Mouse (Mus musculus): ENCODE data around the gene Fam161b. TPM values are rescaled to one million over a fixed set of nuclear protein-coding genes. Genes with fewer than 3 reads are reported as not detected.

Fam161b gene
- polyA plus RNA-seq, 1 experiment, result 10.9 TPM

DNA sequence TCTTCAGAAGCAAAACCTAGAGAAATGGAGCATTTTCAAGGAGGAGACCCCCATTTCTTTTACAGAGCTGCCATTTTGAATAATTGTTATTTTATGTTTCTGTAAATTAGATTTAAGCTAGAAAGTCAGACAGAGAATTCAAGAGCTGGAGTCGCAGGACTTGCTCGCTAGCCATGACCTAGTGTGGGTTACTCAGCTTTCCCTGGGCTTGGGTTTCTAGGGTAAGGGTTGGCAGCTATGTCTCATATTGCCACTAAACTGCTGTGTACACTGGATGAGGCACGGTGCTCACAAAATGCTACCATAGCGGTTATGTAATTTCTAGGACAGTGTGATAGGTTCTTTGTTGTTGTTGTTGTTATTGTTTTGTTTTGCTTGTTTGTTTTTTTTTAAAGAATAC, 31.0 kb upstream of the Fam161b start:
- WGBS, result 99% methylated on average over 4 of the region's 4 CpGs
- TF ChIP-seq CTCF (IDR thresholded peaks at IDR 0.05; ENCODE audit: borderline replicate concordance, insufficient read depth, low read depth, low read length) (no peak), POLR2A (IDR thresholded peaks at IDR 0.05; ENCODE audit: borderline replicate concordance, insufficient read depth, low read length) (no peak)
- no peak for DNase-seq

DNA sequence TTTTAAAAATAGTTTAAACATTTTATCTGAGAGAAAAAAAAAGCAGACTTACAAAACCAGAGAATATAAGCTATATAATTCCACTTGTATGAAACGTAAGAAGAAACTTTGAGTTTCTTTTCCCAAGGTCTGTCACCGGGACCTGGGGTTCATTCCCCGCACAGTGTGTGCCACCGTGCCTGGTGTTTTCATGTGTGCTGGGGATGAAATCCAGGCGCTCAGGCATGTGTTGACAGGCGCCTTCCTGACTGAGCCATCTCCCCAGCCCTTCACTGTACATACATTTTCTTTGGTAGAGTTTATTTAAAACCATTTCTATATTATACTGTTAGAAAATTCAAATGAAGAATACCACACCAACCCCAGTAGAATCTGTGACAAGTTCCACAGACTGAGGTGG, 28.7 kb upstream of the Fam161b start:
- no peak for TF ChIP-seq CTCF (IDR thresholded peaks at IDR 0.05; ENCODE audit: borderline replicate concordance, insufficient read depth, low read depth, low read length)
- TF ChIP-seq POLR2A (IDR thresholded peaks at IDR 0.05; ENCODE audit: borderline replicate concordance, insufficient read depth, low read length), result no peak
- Histone ChIP-seq H3K4me3 (replicated peaks; ENCODE audit: insufficient read depth, low read depth, low read length) (no peak overlapping the region), H3K27me3 (ENCODE audit: control insufficient read depth, insufficient read depth, low read length) (no peaks in the 10 kb centered on the region), H3K4me1 (ENCODE audit: control insufficient read depth, insufficient read depth, low read length) (no peaks in the 10 kb centered on the region), H3K27ac (ENCODE audit: insufficient read depth, low read length) (no peak overlapping the region)
- DNase-seq, result no peak
- 92% methylated on average over 6 of the region's 6 CpGs for whole genome bisulfite sequencing

More for the DNA sequence above, 31.0 kb upstream of the Fam161b start:
- H3K27ac ChIP-seq (ENCODE audit: insufficient read depth, low read length), result no peak overlapping the region
- H3K4me1 ChIP-seq (ENCODE audit: control insufficient read depth, insufficient read depth, low read length), result no peaks in the 10 kb centered on the region
- no peaks in the 10 kb centered on the region for H3K27me3 ChIP-seq (ENCODE audit: control insufficient read depth, insufficient read depth, low read length)
- H3K4me3 ChIP-seq (replicated peaks; ENCODE audit: insufficient read depth, low read depth, low read length), result no peak overlapping the region

DNA sequence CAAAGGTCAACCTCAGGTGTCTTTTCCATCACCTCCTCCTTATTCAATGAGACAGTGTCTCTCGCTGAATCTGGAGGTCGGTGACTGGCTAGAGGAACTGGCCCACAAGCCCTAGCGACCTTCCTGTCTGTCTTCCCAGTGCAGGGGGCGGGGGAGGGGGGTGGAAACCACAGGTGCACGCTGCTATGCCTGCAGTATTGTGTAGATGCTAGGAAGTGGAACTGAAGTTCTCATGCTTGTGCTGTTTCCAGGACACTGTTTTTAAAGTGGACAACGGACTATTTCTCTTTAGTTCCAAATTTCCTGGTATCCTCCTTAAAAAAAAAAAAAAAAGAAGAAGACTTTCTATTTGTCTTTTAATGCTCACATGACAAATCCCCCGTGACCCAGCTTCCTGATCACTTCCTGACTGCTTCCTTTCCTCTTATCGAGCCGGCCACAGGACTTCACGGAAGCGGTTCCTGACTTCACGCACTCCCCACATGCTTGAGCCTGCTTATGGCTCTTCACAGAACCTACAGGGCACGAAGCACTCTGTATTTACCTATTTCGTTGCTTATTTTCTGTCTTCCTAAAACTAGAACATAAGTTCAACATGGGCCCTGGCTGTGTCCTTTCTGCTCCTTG, 27.3 kb upstream of the Fam161b start:
- Histone ChIP-seq H3K4me3 (replicated peaks; ENCODE audit: insufficient read depth, low read depth, low read length) (no peak overlapping the region), H3K27ac (ENCODE audit: insufficient read depth, low read length) (no peak overlapping the region), H3K4me1 (ENCODE audit: control insufficient read depth, insufficient read depth, low read length) (no peaks in the 10 kb centered on the region), H3K27me3 (ENCODE audit: control insufficient read depth, insufficient read depth, low read length) (no peaks in the 10 kb centered on the region)
- 76% methylated on average over 14 of the region's 14 CpGs for WGBS
- DNase-seq, result no peak
- TF ChIP-seq CTCF (IDR thresholded peaks at IDR 0.05; ENCODE audit: borderline replicate concordance, insufficient read depth, low read depth, low read length) (no peak), POLR2A (IDR thresholded peaks at IDR 0.05; ENCODE audit: borderline replicate concordance, insufficient read depth, low read length) (no peak)

GRCm38 (mm10) chr12:84388097-84388496, 26.5 kb upstream of the Fam161b start:
- Histone ChIP-seq H3K4me1 (ENCODE audit: control insufficient read depth, insufficient read depth, low read length) (no peaks in the 10 kb centered on the region), H3K4me3 (replicated peaks; ENCODE audit: insufficient read depth, low read depth, low read length) (no peak overlapping the region), H3K27ac (ENCODE audit: insufficient read depth, low read length) (no peak overlapping the region), H3K27me3 (ENCODE audit: control insufficient read depth, insufficient read depth, low read length) (no peaks in the 10 kb centered on the region)
- TF ChIP-seq POLR2A (IDR thresholded peaks at IDR 0.05; ENCODE audit: borderline replicate concordance, insufficient read depth, low read length), result no peak
- TF ChIP-seq CTCF (IDR thresholded peaks at IDR 0.05; ENCODE audit: borderline replicate concordance, insufficient read depth, low read depth, low read length), result no peak
- DNase-seq, result no peak
- 72% methylated on average over 8 of the region's 8 CpGs for WGBS

GRCm38 (mm10) chr12:84385408-84385807, 23.8 kb upstream of the Fam161b start:
- 95% methylated on average over 4 of the region's 4 CpGs for WGBS
- TF ChIP-seq CTCF (IDR thresholded peaks at IDR 0.05; ENCODE audit: borderline replicate concordance, insufficient read depth, low read depth, low read length) (no peak), POLR2A (IDR thresholded peaks at IDR 0.05; ENCODE audit: borderline replicate concordance, insufficient read depth, low read length) (no peak)

DNA sequence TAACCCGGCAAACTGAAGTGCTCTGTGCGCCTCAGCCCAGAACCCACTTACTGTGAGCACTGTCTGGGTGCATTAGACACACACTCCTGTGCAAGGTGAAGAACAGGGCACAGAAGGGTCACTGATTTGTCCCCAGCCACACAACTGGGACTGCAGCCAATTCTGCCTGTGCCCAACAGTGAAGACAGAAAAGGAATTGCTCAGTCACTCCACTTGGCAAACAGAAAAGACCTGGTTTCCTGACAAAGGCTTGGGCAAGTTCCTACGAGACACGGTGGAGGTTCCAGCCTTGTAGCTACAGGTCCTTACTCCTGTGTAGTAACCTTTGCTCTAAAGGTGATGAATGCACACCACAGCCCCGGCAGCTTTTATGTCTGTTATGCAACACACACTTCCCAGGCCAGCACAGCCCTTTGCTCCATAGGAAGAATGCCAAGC, 23.0 kb upstream of the Fam161b start:
- 38% methylated on average over 5 of the region's 5 CpGs for WGBS
- DNase-seq, result no peak
- H3K4me1 ChIP-seq (ENCODE audit: control insufficient read depth, insufficient read depth, low read length), result no peaks in the 10 kb centered on the region
- no peak for TF ChIP-seq POLR2A (IDR thresholded peaks at IDR 0.05; ENCODE audit: borderline replicate concordance, insufficient read depth, low read length)
- no peak for TF ChIP-seq CTCF (IDR thresholded peaks at IDR 0.05; ENCODE audit: borderline replicate concordance, insufficient read depth, low read depth, low read length)
- H3K27me3 ChIP-seq (ENCODE audit: control insufficient read depth, insufficient read depth, low read length), result no peaks in the 10 kb centered on the region
- H3K4me3 ChIP-seq (replicated peaks; ENCODE audit: insufficient read depth, low read depth, low read length), result no peak overlapping the region
- no peak overlapping the region for H3K27ac ChIP-seq (ENCODE audit: insufficient read depth, low read length)

More at GRCm38 (mm10) chr12:84385408-84385807, 23.8 kb upstream of the Fam161b start:
- Histone ChIP-seq H3K4me3 (replicated peaks; ENCODE audit: insufficient read depth, low read depth, low read length) (no peak overlapping the region), H3K27me3 (ENCODE audit: control insufficient read depth, insufficient read depth, low read length) (no peaks in the 10 kb centered on the region), H3K27ac (ENCODE audit: insufficient read depth, low read length) (no peak overlapping the region), H3K4me1 (ENCODE audit: control insufficient read depth, insufficient read depth, low read length) (no peaks in the 10 kb centered on the region)
- no peak for DNase-seq

DNA sequence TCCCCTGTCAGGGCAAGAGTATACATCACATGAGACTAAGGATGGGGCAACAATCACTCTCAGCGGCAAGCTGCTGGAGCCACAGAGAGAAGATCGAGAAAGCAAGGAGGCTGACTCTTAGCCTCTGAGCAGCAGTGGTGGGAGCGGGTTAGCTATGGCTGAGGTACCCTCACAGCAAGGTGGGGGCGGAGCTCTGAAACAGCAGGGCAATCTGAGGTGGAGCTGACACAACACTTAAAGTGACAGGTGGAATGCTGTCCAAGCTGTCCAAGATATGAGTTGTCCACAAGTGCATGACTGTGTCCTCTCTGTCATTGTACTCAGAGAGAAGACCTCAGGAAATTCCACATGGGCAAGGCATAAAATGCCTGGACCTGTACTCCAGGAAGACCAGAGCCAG, 20.7 kb upstream of the Fam161b start:
- TF ChIP-seq CTCF (IDR thresholded peaks at IDR 0.05; ENCODE audit: borderline replicate concordance, insufficient read depth, low read depth, low read length), result no peak
- no peak for TF ChIP-seq POLR2A (IDR thresholded peaks at IDR 0.05; ENCODE audit: borderline replicate concordance, insufficient read depth, low read length)
- 91% methylated on average over 4 of the region's 4 CpGs for WGBS

DNA sequence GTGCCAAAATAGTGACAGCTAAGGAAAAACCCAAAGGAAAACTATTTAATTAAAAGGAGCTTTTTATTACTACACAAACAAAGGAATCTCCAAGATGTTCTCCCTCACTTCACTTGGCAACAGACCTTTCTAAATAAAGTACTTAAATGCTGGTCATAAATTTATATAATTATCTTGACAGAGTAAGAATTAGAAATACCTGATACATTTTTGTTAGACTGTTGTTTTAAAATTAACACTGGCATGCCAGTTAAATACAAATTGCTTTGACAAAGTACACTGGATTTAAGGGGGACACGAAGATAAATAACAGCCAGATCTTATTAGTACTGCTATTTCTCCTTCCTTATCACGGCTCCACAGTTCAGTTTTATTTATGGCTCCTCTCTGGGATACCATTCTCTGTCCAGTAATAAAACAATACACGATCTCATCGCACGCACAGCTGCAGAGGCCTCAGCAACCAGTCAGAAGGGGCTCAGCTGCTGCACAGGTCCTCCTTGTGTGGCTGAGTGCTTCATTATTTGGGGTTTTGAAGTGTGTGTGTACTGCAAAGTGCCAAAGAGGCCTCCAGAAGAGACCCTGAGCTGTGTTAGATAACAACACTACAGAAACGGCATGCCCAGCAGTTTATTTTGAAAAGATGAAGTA, 12.3 kb upstream of the Fam161b start:
- no peak for DNase-seq

More for the DNA sequence above, 20.7 kb upstream of the Fam161b start:
- Histone ChIP-seq H3K4me3 (replicated peaks; ENCODE audit: insufficient read depth, low read depth, low read length) (no peak overlapping the region), H3K27me3 (ENCODE audit: control insufficient read depth, insufficient read depth, low read length) (no peaks in the 10 kb centered on the region), H3K4me1 (ENCODE audit: control insufficient read depth, insufficient read depth, low read length) (no peaks in the 10 kb centered on the region), H3K27ac (ENCODE audit: insufficient read depth, low read length) (no peak overlapping the region)
- no peak for DNase-seq

More for the DNA sequence above, 12.3 kb upstream of the Fam161b start:
- Histone ChIP-seq H3K27me3 (ENCODE audit: control insufficient read depth, insufficient read depth, low read length) (no peaks in the 10 kb centered on the region), H3K4me1 (ENCODE audit: control insufficient read depth, insufficient read depth, low read length) (no peaks in the 10 kb centered on the region), H3K27ac (ENCODE audit: insufficient read depth, low read length) (no peak overlapping the region), H3K4me3 (replicated peaks; ENCODE audit: insufficient read depth, low read depth, low read length) (no peak overlapping the region)
- TF ChIP-seq POLR2A (IDR thresholded peaks at IDR 0.05; ENCODE audit: borderline replicate concordance, insufficient read depth, low read length), result no peak
- no peak for TF ChIP-seq CTCF (IDR thresholded peaks at IDR 0.05; ENCODE audit: borderline replicate concordance, insufficient read depth, low read depth, low read length)
- WGBS, result 88% methylated on average over 6 of the region's 6 CpGs

All from cerebellum, adult 2 months (tissue).